Mouse (Mus musculus): ENCODE results near the gene Sptbn2.

DNA sequence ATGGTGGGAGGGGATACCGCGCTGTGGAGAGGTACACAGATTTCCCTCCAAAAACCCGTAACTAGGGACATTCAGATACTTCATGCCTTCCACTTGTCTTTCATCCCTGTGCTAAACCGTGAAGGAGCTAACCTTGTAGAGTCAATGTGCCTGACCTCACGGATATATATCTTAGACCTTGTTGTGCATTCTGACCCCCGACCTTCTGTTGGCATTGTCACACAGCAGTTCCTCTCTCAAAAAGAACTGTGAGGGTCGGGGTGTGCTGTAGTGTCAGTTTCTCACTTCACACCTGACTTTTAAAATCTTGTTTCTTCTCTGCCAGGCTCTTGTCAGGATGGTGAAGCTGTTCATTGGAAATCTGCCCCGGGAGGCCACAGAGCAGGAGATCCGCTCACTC lies 46.0 kb downstream of the Sptbn2 start:
- TF ChIP-seq CTCF (conservative IDR thresholded peaks at IDR 0.05; ENCODE audit: low read length) (no peak), POU5F1 (IDR thresholded peaks at IDR 0.05; ENCODE audit: borderline replicate concordance, low read length) (no peak)

Measured in E14TG2a.4 (cell line).